Mouse (Mus musculus) heart, postnatal 36 days (tissue): ENCODE measurements around the gene Smap2. TPM values are rescaled to one million over a fixed set of nuclear protein-coding genes. Genes with fewer than 3 reads are reported as not detected.
"Not testable (repeated sequence)": the region's sequence is repeated elsewhere in the genome, so short reads cannot be mapped to it uniquely, and the experiment has no call there.

Experiments
- DNase-seq, 2 experiments: peaks; one replicate each; pipeline ENCODE4 v3.0.0; 2021 to 2022
- intact Hi-C: fragments of 180-260 bp; cut with DNase I; formaldehyde crosslinking; loops from one replicate; pipeline ENCODE4 v1.15.1; 2025
- total RNA-seq, 2 experiments: library from RNA; stranded (reverse); gene quantifications; 2 replicates each; pipeline ENCODE4 v1.2.3; 2021

Smap2 gene
- 10 to 100 TPM; 40.0 to 47.7 TPM for total RNA-seq

- intact Hi-C loops, result loop anchor here (5.0 to 10.0 kb wide), 2 partner anchors 192 to 200 kb away; partner anchors contain the start of gene Rlf
- peak; percentile 98 to 99 for DNase-seq
Observed at GRCm38 (mm10) chr4:121016928-121017657, at the start of gene Smap2. TSS of gene Smap2 (minus strand) at chr4:121017247.

DNA sequence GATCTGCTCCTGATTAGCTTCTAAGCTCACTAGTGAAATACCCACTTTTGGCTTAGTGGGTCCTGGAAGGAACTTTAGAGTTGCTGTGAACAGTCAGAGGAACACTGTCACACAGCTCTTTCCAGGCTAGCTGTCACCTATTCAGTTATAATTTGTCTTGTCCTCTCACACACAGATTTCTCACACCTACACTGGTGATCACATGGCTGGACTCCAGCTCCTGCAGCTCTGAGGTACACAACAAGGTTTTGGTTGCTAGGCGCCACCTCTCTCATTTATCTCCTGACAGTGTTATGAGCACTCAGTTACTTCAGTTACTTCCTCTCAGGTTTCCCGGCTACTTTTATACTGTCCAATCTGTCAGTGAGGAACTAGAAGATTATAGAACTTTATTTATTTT is 48.3 kb upstream of the Smap2 start:
- no peak for DNase-seq
- intact Hi-C loops, result no loop called here

DNA sequence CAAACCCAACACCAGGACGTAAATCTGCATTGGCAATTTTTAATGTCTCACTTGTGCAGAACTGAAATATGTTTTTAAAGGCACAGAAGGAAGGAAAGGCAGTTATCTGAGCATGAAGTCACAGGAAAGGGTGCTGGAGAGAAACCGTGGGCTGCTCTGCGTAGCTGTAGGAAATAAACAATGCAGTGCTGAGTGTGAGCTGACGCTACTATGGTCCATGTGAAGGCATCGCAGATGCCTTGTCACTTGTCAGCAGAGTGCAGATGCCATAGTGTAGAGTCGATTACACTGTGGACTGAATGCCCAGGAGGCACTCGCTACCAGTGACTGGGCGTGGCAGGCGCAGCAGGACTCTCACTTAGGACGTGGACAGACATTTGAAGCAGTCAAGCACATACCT is 42.2 kb upstream of the Smap2 start:
- intact Hi-C loops, result not testable (repeated sequence)

DNA sequence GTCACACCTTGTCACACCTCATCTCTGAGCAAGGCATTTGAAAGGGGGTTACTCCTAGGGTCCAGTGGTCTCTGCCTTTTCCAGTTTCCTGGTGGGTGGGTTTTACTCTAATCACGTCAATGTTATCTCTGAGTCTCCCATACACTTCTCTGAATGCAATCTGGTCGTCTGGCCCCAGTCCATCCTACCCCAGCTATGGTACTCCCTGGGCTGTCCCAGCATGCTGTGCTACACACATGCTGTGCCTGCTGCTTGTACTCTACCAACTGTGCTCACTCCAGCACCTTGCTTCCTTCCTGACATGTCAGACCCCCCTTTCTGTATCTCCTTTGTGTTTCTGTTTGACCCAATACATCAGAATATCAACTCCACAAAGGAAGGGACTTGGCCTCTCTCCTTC is 40.0 kb upstream of the Smap2 start:
- intact Hi-C loops, result no loop called here
- no peak for DNase-seq

More for the DNA sequence above, 42.2 kb upstream of the Smap2 start:
- not testable (repeated sequence) for DNase-seq

GRCm38 (mm10) chr4:121056342-121056741 is 39.3 kb upstream of the Smap2 start:
- intact Hi-C loops, result no loop called here
- peak in 1 of 2 experiments; percentile 19 for DNase-seq

DNA sequence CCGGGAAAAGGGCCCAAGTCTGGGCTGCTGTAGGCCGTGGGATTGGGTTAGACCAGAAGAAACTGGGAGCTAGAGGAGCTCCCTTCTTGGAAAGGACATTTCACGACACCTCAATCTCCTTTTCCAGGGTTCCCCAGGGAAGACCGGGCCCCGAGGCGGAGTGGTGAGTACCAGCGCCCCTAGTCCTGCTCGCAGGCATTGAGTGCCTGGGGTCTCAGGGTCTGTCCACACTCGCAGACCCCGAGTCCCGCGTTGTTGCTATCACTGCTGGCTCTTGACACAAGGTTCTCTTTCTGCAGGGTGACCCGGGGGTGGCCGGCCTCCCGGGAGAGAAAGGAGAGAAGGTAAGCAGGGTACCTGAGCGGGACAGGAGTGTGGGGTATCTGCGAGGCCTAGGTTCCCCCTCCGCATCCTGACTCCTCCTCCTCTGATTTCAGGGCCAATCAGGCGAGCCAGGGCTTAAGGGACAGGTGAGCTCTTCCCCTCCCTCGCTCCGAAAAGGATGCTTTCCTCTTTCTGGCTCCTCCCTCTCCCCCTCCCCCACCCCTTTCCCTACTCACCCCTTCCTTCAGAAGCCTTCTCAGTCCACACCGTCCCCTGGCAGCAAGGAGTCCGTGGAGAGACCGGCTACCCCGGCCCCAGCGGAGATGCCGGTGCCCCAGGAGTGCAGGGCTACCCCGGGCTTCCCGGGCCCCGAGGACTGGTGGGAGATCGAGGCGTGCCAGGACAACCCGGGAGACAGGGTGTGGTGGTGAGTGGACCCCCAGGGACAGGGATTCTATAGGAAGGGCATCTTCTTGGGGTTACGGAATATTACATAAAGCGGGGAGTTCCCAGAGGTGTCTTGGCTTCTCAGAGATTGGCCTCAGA is 35.6 kb upstream of the Smap2 start:
- intact Hi-C loops, result no loop called here
- DNase-seq, result no peak

DNA sequence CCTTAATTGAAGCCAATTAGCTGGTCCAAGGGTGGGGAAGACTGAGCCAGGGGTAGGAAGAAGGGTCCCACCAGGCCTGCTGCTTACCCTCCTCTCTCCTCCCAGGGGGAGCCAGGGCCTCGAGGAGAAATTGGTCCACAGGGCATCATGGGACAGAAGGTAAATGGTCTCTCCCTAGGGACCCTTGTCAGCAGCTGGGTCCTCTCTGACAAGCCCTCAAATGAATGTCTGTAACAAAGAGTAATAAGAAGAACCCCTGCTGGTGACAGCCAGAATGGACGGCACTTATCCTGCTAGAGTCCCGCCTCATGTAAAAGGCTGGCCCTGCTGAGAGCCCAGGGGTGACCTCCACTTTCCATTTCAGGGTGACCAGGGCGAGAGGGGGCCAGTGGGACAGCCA is 34.8 kb upstream of the Smap2 start:
- no peak for DNase-seq
- intact Hi-C loops, result no loop called here

DNA sequence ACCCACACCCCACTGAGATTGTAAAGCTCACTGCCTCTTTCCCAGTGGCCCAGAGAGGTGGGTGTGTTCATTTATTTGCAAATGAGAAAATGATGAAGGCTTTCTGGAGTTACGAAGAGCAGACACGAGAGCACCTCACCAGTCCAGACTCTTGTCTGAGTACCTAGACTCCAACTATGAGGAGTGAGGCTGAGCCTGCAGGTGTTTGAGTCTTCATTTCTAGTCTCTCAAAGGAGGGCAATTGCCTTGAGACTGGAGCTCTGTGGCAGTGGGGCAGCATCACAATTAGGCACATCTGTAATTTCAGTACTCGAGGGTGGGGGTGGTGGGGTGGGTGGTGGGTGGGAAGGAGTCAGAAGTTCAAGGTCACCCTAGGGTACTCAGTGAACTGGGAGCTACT is 25.9 kb upstream of the Smap2 start:
- intact Hi-C loops, result no loop called here

DNA sequence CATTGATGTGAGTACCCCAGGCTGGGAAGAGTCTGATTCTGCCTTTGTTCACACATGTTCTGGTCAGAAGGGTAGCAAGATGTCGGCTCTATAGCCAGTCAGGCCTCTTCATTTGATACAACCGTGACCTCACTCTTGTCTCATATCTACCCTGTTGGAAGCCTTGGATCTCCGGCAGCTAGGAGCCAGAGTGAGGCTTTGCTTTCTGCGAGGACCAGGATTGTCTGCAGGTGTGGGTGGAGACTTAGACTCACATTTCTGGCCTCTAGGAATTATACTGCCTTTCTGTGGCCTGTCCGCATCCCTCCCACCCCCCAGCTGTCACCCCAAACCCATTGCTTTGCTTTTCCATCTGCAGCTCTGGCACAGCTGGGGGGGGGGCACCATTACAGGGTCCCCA is 25.4 kb upstream of the Smap2 start:
- no peak for DNase-seq
- intact Hi-C loops, result no loop called here

More for the DNA sequence above, 25.9 kb upstream of the Smap2 start:
- no peak for DNase-seq

DNA sequence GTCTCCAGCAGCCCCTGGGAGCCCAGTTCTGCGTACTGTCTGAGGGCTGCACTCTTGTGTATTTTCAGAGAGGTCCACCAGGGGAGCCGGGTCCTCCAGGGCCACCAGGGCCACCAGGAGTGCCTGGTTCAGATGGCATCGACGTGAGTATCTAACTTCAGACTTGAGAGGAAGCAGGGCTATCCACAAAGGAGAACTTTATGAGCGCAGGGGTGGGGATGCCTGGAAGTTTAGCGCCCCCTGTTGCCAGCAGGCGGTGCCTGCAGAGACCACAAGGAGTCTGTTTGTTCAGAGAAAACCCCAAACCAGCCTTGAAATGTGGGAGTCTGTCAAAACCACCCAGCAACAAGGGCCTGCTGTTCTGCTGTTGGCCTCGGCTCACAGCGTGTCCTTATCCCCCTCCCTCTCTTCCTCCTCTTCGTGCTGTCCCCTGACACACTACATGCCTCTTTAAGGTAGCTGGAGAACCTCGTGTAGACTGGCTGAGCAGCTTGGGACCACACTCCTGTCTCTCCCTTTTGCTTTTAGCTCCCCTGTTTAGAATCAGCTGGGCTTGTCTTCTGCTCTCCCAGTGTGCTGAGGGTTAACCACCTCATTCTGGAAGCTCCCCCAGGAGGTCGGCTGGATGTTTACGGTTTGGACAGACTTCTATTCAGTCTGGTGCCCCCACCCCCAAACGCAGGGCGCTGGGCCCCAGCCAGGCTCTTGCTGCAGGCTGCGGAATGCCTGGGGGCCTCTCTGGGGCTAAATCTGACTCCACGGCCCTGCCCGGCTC is 24.0 kb upstream of the Smap2 start:
- DNase-seq, result peak; percentile 54 to 69
- intact Hi-C loops, result loop anchor here (2.0 kb wide), 1 partner anchor 54 kb away; no protein-coding TSS in a partner anchor

DNA sequence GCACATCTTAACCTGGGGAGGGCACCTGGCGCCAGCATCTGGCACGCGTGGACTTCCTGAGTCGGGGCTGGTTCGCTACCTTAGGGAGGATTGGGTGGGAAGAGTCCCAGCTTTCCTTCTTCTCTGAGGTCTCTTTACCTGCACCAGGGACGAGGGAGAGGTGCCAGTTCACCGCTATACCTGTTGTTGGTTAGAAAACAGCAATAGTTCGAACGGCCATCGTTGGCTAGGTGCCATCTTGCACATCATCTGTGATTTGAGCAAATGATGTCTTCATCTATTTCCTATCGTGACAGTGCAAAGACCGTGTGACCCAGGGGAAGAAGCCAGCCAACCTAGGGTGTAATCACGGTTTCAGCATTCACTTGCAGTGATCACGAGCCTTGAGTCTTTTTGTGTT is 23.3 kb upstream of the Smap2 start:
- DNase-seq, result no peak
- intact Hi-C loops, result loop anchor here (2.0 kb wide), 1 partner anchor 54 kb away; no protein-coding TSS in a partner anchor

DNA sequence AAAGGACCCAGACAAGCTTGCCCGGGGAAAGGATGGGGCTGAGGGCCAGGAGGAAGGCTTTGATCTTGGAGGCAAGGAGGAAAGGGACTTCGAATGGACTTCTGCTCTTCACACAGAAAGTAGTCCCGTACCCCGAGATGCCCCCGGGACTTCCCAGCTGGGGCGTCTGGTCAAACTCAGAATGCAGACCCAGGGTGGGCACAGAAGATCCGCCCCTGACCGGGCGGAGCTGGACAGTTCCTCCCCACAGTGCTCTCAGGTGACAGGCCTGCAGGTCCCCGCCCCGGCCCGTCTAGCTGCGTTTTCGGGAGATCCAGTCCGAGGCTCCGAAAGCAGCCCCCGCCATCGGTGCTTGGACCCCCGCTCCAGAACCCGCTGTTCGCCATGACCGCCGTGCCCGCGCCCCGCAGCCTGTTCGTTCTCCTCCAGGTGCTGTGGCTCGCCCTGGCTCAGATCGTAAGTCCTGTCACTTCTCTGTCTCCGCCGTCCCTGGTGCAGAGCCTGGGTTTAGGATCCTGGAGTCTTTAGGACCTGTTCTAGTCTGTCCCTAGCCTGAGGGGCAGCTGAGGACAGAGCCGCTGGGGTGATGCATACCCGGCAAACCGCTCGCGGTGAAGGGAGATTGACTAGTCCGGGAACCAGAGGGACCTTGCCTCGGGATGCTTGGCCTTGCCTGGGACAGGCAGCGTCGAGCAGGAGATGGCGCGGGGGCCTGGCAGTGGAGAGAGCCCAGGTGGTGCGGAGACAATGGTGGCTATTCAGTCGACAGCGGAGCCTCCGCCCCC is 22.5 kb upstream of the Smap2 start, which contains the start of gene Col9a2:
Gene Col9a2 (plus strand): TSS at position 55 of the 785 bp plus-strand sequence.
- intact Hi-C loops, result loop anchor here (2.0 to 10.0 kb wide), 2 partner anchors 53 to 185 kb away; partner anchors contain the start of gene Rims3
- no peak for DNase-seq

DNA sequence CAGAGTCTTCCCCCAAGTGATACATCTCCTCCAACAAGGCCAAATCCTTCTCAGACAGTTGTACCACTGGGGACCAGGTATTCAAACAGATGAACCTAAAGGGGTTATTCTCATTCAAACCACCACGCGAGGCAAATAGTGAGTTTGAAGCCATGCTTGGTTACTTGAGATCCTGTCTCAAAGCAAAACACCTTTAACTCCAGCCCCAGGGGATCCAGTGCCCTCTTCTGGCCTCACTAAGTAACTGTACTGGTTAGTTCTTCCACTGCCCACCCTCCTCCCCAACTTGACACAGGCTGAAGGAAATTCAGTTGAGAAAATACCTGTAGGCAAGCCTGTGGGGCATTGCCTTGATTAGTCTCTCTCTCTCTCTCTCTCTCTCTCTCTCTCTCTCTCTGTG is 16.0 kb upstream of the Smap2 start:
- intact Hi-C loops, result loop anchor here (2.0 to 10.0 kb wide), 2 partner anchors 178 to 200 kb away; partner anchors contain the start of gene Rims3

GRCm38 (mm10) chr4:121031440-121031839 is 14.4 kb upstream of the Smap2 start:
- intact Hi-C loops, result loop anchor here (2.0 to 10.0 kb wide), 2 partner anchors 45 to 177 kb away; partner anchors contain the start of gene Rims3
- DNase-seq, result no peak

More for the DNA sequence above, 16.0 kb upstream of the Smap2 start:
- DNase-seq, result no peak

DNA sequence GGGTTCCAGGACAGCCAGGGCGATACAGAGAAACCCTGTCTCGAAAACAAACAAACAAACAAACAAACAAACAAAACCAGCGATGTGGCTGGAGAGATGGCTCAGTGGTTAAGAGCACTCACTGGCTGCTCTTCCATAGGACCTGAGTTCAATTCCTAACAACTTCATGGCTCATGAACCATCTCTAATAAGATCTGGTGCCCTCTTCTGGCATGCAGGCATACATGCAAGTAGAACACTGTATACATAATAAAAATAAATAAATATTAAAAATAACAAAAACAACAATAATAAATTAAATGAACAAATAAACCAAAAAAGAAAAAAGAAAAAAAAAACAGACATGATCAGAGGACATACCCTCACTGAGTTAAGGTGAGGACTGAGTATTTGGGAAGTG is 12.6 kb upstream of the Smap2 start:
- DNase-seq, result no peak
- intact Hi-C loops, result loop anchor here (2.0 to 10.0 kb wide), 2 partner anchors 43 to 175 kb away; partner anchors contain the start of gene Rims3

DNA sequence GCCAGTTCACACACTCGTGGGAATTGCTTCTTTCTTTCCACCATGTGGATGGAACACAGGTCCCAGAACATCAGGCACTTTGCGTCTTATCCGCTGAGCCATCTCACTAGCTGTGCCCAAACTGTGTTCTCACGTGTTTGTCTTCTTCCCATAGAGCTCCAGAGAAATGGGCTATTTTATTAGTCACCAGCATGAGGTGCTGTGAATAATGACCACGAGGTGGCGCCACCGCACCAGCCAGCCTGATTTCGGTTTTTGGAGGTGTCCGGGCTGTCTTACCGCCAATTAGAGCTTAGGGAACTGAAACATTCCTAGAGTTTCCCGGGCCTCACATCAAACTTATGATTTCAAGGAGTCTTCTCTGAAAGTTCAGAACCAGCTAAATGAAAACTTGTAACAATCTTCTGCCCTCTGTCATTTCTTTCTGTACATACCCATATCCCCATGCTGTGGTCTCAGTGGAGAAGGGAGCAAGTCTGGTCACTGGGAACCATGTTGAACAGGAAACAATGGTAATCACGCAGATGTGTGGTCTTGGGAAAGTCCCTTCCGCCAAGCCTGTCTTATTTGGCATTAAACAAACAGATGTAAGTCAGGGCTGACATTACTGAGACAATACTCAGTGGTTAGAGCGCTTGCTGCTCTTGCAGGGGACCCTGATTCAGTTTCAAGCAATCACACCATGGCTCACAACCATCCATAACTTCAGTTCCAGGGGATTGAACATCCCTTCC is 11.8 kb upstream of the Smap2 start:
- DNase-seq, result peak; percentile 46 to 70
- intact Hi-C loops, result no loop called here

- intact Hi-C loops, result no loop called here
- DNase-seq, result no peak
Observed at GRCm38 (mm10) chr4:121028146-121028545, 11.1 kb upstream of the Smap2 start.

DNA sequence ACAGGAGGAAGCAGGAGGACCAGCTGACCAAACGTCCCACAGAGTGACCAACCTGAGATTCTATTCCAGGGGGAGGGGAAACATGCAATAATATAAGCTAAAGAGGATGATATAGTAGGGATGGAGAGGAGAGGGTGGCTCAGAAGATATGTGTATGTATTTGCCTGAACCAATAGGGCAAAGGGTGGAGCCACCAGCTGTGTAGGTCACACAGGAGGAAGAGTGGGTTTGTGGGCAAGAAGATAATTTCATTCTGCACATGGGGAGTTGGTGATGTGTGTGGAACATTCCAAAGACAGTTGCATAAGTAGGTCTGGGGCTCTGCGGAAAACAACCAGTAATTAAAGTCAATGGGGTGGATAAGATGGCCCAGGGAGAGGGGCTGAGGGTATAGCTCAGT is 8.6 kb upstream of the Smap2 start:
- no peak for DNase-seq
- intact Hi-C loops, result no loop called here

- DNase-seq, result peak; percentile 38 to 45
- intact Hi-C loops, result no loop called here
Observed at GRCm38 (mm10) chr4:121023941-121024340, 6.9 kb upstream of the Smap2 start.
